In the genomic region with DNA sequence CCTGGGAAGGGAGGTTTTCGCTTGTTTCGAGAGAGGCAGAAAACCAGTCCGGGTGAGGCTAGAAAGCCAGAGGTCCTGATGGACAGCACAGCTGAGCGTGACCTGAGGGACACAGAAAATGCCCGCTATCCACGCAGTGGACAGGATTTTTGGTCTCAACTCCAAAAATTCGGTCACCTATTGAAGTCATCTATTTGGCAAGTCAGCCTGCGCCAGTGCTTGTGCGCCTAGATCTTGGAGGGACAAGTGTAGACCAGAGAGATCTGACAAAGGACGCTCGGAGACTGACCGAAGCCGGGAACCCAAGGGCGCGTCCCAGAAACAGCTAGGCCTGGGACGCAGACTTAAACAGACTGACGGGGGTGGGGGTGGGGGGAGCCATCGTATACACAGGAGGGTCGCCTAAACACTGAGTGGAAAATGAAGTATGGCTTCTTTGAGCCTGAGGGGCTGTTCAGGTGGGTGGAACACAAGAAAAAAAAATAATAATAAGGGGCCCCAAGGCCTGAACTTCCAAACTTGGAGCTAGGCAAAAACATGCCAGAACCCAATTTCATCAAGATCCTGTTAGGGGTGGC, we compare ENCODE assay signal across 12 mouse cellular contexts. TPM values are rescaled to one million over a fixed set of nuclear protein-coding genes. Genes with fewer than 3 reads are reported as not detected.
DNase-seq lines count a peak whose midpoint lies in the region; ATAC-seq lines count a peak whose summit lies in the region.
"Had no signal": no experiment of that assay in that cellular context is flagged by ENCODE, and none has a peak within 500 bp of the region (broad histone marks: within the 10 kb centered on the region; RNA-seq: fewer than 3 reads in every experiment).

No protein-coding gene starts in this region.

- H3K27ac ChIP-seq in heart, embryonic 15.5 days: no peak overlapping the region
- peak overlapping the region; percentile 94 for H3K27ac ChIP-seq in hindbrain, embryonic 10.5 days
- H3K27ac ChIP-seq in midbrain, embryonic 11.5 days (ENCODE audit: low read depth, low read length): peak overlapping the region; percentile 74
- H3K27ac ChIP-seq: left cerebral cortex, adult 2 months had no signal

- H3K9ac ChIP-seq in heart, embryonic 15.5 days: peak overlapping the region; percentile 35; the same call in 1 of the 2 replicates
- H3K9ac ChIP-seq in midbrain, embryonic 11.5 days (ENCODE audit: low read length): peak overlapping the region; percentile 59

- H3K36me3 ChIP-seq in heart, embryonic 15.5 days: no peaks in the 10 kb centered on the region
- H3K36me3 ChIP-seq in hindbrain, embryonic 10.5 days: no peaks in the 10 kb centered on the region
- no peaks in the 10 kb centered on the region for H3K36me3 ChIP-seq in midbrain, embryonic 11.5 days (ENCODE audit: control insufficient read depth, insufficient read depth, low read length)

- H3K4me3 ChIP-seq in heart, embryonic 15.5 days: no peak overlapping the region
- H3K4me3 ChIP-seq in hindbrain, embryonic 10.5 days: peak overlapping the region; percentile 47
- H3K4me3 ChIP-seq in midbrain, embryonic 11.5 days (ENCODE audit: low read depth, low read length): no peak overlapping the region
- H3K4me3 ChIP-seq: left cerebral cortex, adult 2 months had no signal

- 51% methylated on average over 19 of the region's 19 CpGs for WGBS in heart, embryonic 15.5 days
- WGBS in hindbrain, embryonic 10.5 days: 7% methylated on average over 19 of the region's 19 CpGs
- WGBS in midbrain, embryonic 11.5 days: 5% methylated on average over 19 of the region's 19 CpGs

- H3K4me2 ChIP-seq in heart, embryonic 15.5 days: peak overlapping the region; percentile 47
- peak overlapping the region; percentile 45 for H3K4me2 ChIP-seq in midbrain, embryonic 11.5 days

- DNase-seq in heart, postnatal 36 days: no peak
- DNase-seq in ZHBTc4 (ENCODE audit: low read depth, low spot score): peak; percentile 62
- DNase-seq in hindbrain, embryonic 10.5 days (ENCODE audit: low spot score): no peak
- peak; percentile 94 for DNase-seq in midbrain, embryonic 11.5 days (ENCODE audit: low spot score, missing footprints)
- DNase-seq in layer of hippocampus, postnatal 10 days (ENCODE audit: low spot score in 2 of 2): no peak
- no peak for DNase-seq in adrenal gland, postnatal 10 days
- no peak for DNase-seq in spleen, adult 18-20 months
- DNase-seq: adrenal gland, adult 8-10 months; cerebellum, postnatal 25 days; heart, adult 18-20 months had no signal

- H3K4me1 ChIP-seq in heart, embryonic 15.5 days (replicated peaks): peaks cover 55% of the 10 kb centered on the region
- peaks cover 87% of the 10 kb centered on the region for H3K4me1 ChIP-seq in hindbrain, embryonic 10.5 days (replicated peaks)
- H3K4me1 ChIP-seq in midbrain, embryonic 11.5 days (ENCODE audit: control insufficient read depth, insufficient read depth, low read length): peaks cover 42% of the 10 kb centered on the region

- intact Hi-C loops in heart, postnatal 36 days (cut with DNase I): no loop called here

- 0 out of 2 replicates have a peak, but pooled peaks cover 3% of the 10 kb centered on the region for H3K27me3 ChIP-seq in heart, embryonic 15.5 days
- peaks cover 13% of the 10 kb centered on the region for H3K27me3 ChIP-seq in hindbrain, embryonic 10.5 days (ENCODE audit: insufficient read depth, poor library complexity, severe bottlenecking)
- no peaks in the 10 kb centered on the region for H3K27me3 ChIP-seq in midbrain, embryonic 11.5 days (ENCODE audit: control insufficient read depth, insufficient read depth, low read length)

- no peak for ATAC-seq in heart, embryonic 15.5 days (replicated peaks; ENCODE audit: insufficient number of reproducible peaks, insufficient read depth, low FRiP score, low read depth)
- ATAC-seq in midbrain, embryonic 11.5 days (ENCODE audit: low FRiP score): no peak

- H3K9me3 ChIP-seq in heart, embryonic 15.5 days (replicated peaks): no peaks in the 10 kb centered on the region
- H3K9me3 ChIP-seq in hindbrain, embryonic 10.5 days: no peaks in the 10 kb centered on the region
- H3K9me3 ChIP-seq in midbrain, embryonic 11.5 days (ENCODE audit: control insufficient read depth, low read length): no peaks in the 10 kb centered on the region

RNA-seq across cellular contexts. Expression of a gene that starts 36.1 kb away (rescaled TPM):
- 119 and 127 TPM in 2 replicates for polyA plus RNA-seq in heart, embryonic 15.5 days (2015; fragmentation: Nextera tagmentation; extraction: Ambion mirVana)
- 10 to 100 TPM in 1 of 2 experiments, 1 to 10 TPM in 1; 9.5 to 12.7 TPM for total RNA-seq in heart, postnatal 36 days (2021)
- polyA plus RNA-seq in hindbrain, embryonic 10.5 days (2016; fragmentation: Nextera tagmentation; extraction: Ambion mirVana): 153 and 228 TPM in 2 replicates
- polyA plus RNA-seq in midbrain, embryonic 11.5 days (2014; fragmentation: Nextera tagmentation; extraction: Ambion mirVana): 152 and 158 TPM in 2 replicates
- total RNA-seq in layer of hippocampus, postnatal 10 days (2021): 10 to 100 TPM; 53.4 to 60.4 TPM
- total RNA-seq in adrenal gland, postnatal 10 days (2021): 10 to 100 TPM in 1 of 2 experiments, 1 to 10 TPM in 1; 9.1 to 12.9 TPM

Comparison
In these comparisons a context has a peak if more than half of its experiments do, and no peak if none do; other contexts are left out.
1. DNase-seq: peak in ZHBTc4 (single experiment) and midbrain, embryonic 11.5 days (single experiment); none in heart, postnatal 36 days (0 of 2), hindbrain, embryonic 10.5 days (single experiment), layer of hippocampus, postnatal 10 days (0 of 2), adrenal gland, postnatal 10 days (single experiment) and spleen, adult 18-20 months (0 of 2).